In genomic region chr16:7374146-7374545, GRCm38 (mm10) we compare ENCODE assay signal across 29 mouse cellular contexts.
DNase-seq lines count a peak whose midpoint lies in the region; ATAC-seq lines count a peak whose summit lies in the region.
"Had no signal": no experiment of that assay in that cellular context is flagged by ENCODE, and none has a peak within 500 bp of the region (broad histone marks: within the 10 kb centered on the region; RNA-seq: fewer than 3 reads in every experiment).

No protein-coding gene starts in this region.

- DNase-seq in hindbrain, embryonic 11.5 days (ENCODE audit: low spot score), result no peak
- DNase-seq in Muller cell, postnatal 12 days (ENCODE audit: inconsistent ontology term), result peak; percentile 53
- peak; percentile 85 for DNase-seq in forebrain, embryonic 14.5 days (ENCODE audit: low spot score)
- peak; percentile 28 for DNase-seq in retina, embryonic 14.5 days (ENCODE audit: low spot score)
- no peak for DNase-seq in urinary bladder, postnatal 36 days (ENCODE audit: low spot score in 2 of 2)
- DNase-seq: adrenal gland, postnatal 10 days; cerebellum, adult 11 months; cerebellum, adult 9-10 months; embryo, embryonic 11 days; gastrocnemius, postnatal 10 days; heart, postnatal 14 days; kidney, adult 2 months; kidney, postnatal 4 days; layer of hippocampus, adult 9-11 months; right cerebral cortex, postnatal 14 days; thymus, postnatal 14 days had no signal

- H3K9ac ChIP-seq in hindbrain, embryonic 13.5 days, result no peak overlapping the region
- no peak overlapping the region for H3K9ac ChIP-seq in hindbrain, embryonic 11.5 days (ENCODE audit: low read depth, low read length)
- no peak overlapping the region for H3K9ac ChIP-seq in forebrain, embryonic 14.5 days (ENCODE audit: low read length)
- H3K9ac ChIP-seq in kidney, embryonic 14.5 days (ENCODE audit: low read depth, low read length), result no peak overlapping the region
- H3K9ac ChIP-seq: embryonic facial prominence, embryonic 12.5 days; intestine, embryonic 15.5 days; lung, embryonic 15.5 days; midbrain, embryonic 12.5 days; stomach, embryonic 15.5 days had no signal

- H3K4me1 ChIP-seq in hindbrain, embryonic 13.5 days (replicated peaks), result peaks cover 15% of the 10 kb centered on the region
- no peaks in the 10 kb centered on the region for H3K4me1 ChIP-seq in hindbrain, embryonic 11.5 days (replicated peaks; ENCODE audit: control insufficient read depth, insufficient read depth, low read length)
- H3K4me1 ChIP-seq in forebrain, embryonic 14.5 days (ENCODE audit: control insufficient read depth, insufficient read depth, low read length), result peaks cover 6% of the 10 kb centered on the region; the same call in 1 of the 2 replicates
- no peaks in the 10 kb centered on the region for H3K4me1 ChIP-seq in kidney, embryonic 14.5 days (ENCODE audit: control insufficient read depth, insufficient read depth, low read length)
- H3K4me1 ChIP-seq: embryonic facial prominence, embryonic 12.5 days; intestine, embryonic 15.5 days; lung, embryonic 15.5 days; megakaryocyte, embryonic 14.5 days; stomach, embryonic 15.5 days had no signal

- H3K27ac ChIP-seq in hindbrain, embryonic 13.5 days, result peak overlapping the region; percentile 61; the same call in 1 of the 2 replicates
- H3K27ac ChIP-seq in hindbrain, embryonic 11.5 days (ENCODE audit: low read depth, low read length), result no peak overlapping the region
- H3K27ac ChIP-seq in forebrain, embryonic 14.5 days (ENCODE audit: low read depth, low read length), result no peak overlapping the region
- H3K27ac ChIP-seq in kidney, embryonic 14.5 days (ENCODE audit: low read depth, low read length), result no peak overlapping the region
- H3K27ac ChIP-seq: embryonic facial prominence, embryonic 12.5 days; hindbrain, embryonic 10.5 days; hindbrain, postnatal 0 days; intestine, embryonic 15.5 days; kidney, postnatal 0 days; lung, embryonic 15.5 days; stomach, embryonic 15.5 days had no signal

- H3K9me3 ChIP-seq in hindbrain, embryonic 13.5 days, result no peaks in the 10 kb centered on the region
- H3K9me3 ChIP-seq in hindbrain, embryonic 11.5 days (ENCODE audit: control insufficient read depth, low read length), result no peaks in the 10 kb centered on the region
- no peaks in the 10 kb centered on the region for H3K9me3 ChIP-seq in forebrain, embryonic 14.5 days (replicated peaks; ENCODE audit: control insufficient read depth, low read length)
- H3K9me3 ChIP-seq in kidney, embryonic 14.5 days (ENCODE audit: control insufficient read depth, low read length), result no peaks in the 10 kb centered on the region
- H3K9me3 ChIP-seq: embryonic facial prominence, embryonic 12.5 days; hindbrain, embryonic 10.5 days; intestine, embryonic 15.5 days; lung, embryonic 15.5 days; midbrain, embryonic 12.5 days; stomach, embryonic 15.5 days had no signal

- no peak overlapping the region for H3K4me2 ChIP-seq in hindbrain, embryonic 13.5 days
- no peak overlapping the region for H3K4me2 ChIP-seq in hindbrain, embryonic 11.5 days (replicated peaks; ENCODE audit: low read depth, low read length)
- H3K4me2 ChIP-seq in forebrain, embryonic 14.5 days (ENCODE audit: low read length), result no peak overlapping the region
- H3K4me2 ChIP-seq in kidney, embryonic 14.5 days (replicated peaks; ENCODE audit: low read depth, low read length), result no peak overlapping the region
- H3K4me2 ChIP-seq: embryonic facial prominence, embryonic 12.5 days; intestine, embryonic 15.5 days; lung, embryonic 15.5 days; midbrain, embryonic 12.5 days; stomach, embryonic 15.5 days had no signal

- H3K4me3 ChIP-seq in hindbrain, embryonic 13.5 days, result no peak overlapping the region
- no peak overlapping the region for H3K4me3 ChIP-seq in hindbrain, embryonic 11.5 days (ENCODE audit: low read depth, low read length)
- H3K4me3 ChIP-seq in forebrain, embryonic 14.5 days (ENCODE audit: low read depth, low read length), result no peak overlapping the region
- no peak overlapping the region for H3K4me3 ChIP-seq in kidney, embryonic 14.5 days (ENCODE audit: low read length)
- H3K4me3 ChIP-seq: embryonic facial prominence, embryonic 12.5 days; hindbrain, embryonic 10.5 days; intestine, embryonic 15.5 days; lung, embryonic 15.5 days; megakaryocyte, embryonic 14.5 days; midbrain, embryonic 12.5 days; stomach, embryonic 15.5 days had no signal

- H3K27me3 ChIP-seq in hindbrain, embryonic 13.5 days, result no peaks in the 10 kb centered on the region
- H3K27me3 ChIP-seq in hindbrain, embryonic 11.5 days (ENCODE audit: control insufficient read depth, insufficient read depth, low read length), result no peaks in the 10 kb centered on the region
- H3K27me3 ChIP-seq in forebrain, embryonic 14.5 days (replicated peaks; ENCODE audit: control insufficient read depth, insufficient read depth, low read length), result no peaks in the 10 kb centered on the region
- no peaks in the 10 kb centered on the region for H3K27me3 ChIP-seq in kidney, embryonic 14.5 days (ENCODE audit: control insufficient read depth, insufficient read depth, low read length)
- H3K27me3 ChIP-seq: embryonic facial prominence, embryonic 12.5 days; intestine, embryonic 15.5 days; lung, embryonic 15.5 days; megakaryocyte, embryonic 14.5 days; Patski; stomach, embryonic 15.5 days had no signal

- 75% methylated on average over 3 of the region's 3 CpGs for WGBS in hindbrain, embryonic 13.5 days
- 77% methylated on average over 3 of the region's 3 CpGs for WGBS in hindbrain, embryonic 11.5 days
- 18% methylated on average over 3 of the region's 3 CpGs for WGBS in forebrain, embryonic 14.5 days
- WGBS in kidney, embryonic 14.5 days, result 63% methylated on average over 3 of the region's 3 CpGs

- no peak for ATAC-seq in hindbrain, embryonic 13.5 days (ENCODE audit: low FRiP score)
- no peak for ATAC-seq in hindbrain, embryonic 11.5 days (ENCODE audit: low FRiP score)
- ATAC-seq in forebrain, embryonic 14.5 days, result peak; percentile 92
- ATAC-seq in kidney, embryonic 14.5 days (ENCODE audit: low FRiP score, low TSS enrichment), result no peak
- ATAC-seq: hindbrain, postnatal 0 days; intestine, embryonic 15.5 days; Patski had no signal

- H3K36me3 ChIP-seq in hindbrain, embryonic 13.5 days, result no peaks in the 10 kb centered on the region; the same call in 1 of the 2 replicates
- no peaks in the 10 kb centered on the region for H3K36me3 ChIP-seq in hindbrain, embryonic 11.5 days (ENCODE audit: control insufficient read depth, insufficient read depth, low read length)
- H3K36me3 ChIP-seq in forebrain, embryonic 14.5 days (ENCODE audit: control insufficient read depth, insufficient read depth, low read length), result no peaks in the 10 kb centered on the region
- H3K36me3 ChIP-seq in kidney, embryonic 14.5 days (ENCODE audit: control insufficient read depth, insufficient read depth, low read length), result no peaks in the 10 kb centered on the region
- H3K36me3 ChIP-seq: embryonic facial prominence, embryonic 12.5 days; G1E; hindbrain, embryonic 10.5 days; intestine, embryonic 15.5 days; lung, embryonic 15.5 days; midbrain, embryonic 12.5 days; stomach, embryonic 15.5 days had no signal

Comparison
In these comparisons a context has a peak if more than half of its experiments do, and no peak if none do; other contexts are left out.
1. DNase-seq: peak in Muller cell, postnatal 12 days (single experiment), forebrain, embryonic 14.5 days (single experiment) and retina, embryonic 14.5 days (single experiment); none in hindbrain, embryonic 11.5 days (single experiment) and urinary bladder, postnatal 36 days (0 of 2).